Mouse (Mus musculus) liver, embryonic 14.5 days (tissue): ENCODE results near the gene Nfkb1. TPM values are rescaled to one million over a fixed set of nuclear protein-coding genes. Genes with fewer than 3 reads are reported as not detected.

Source experiments
- ATAC-seq: fragments of 200-750 bp; cut with Nextera tagmentation; 2 replicates; pipeline ENCODE4 v1.8.0; 2017; ENCODE audit warnings: moderate number of reproducible peaks, mild to moderate bottlenecking, moderate library complexity; ENCODE audit not compliant: insufficient read depth
- DNase-seq, 3 experiments: peaks; one replicate each; pipeline ENCODE4 v3.0.0-alpha.2; 2012 to 2013; ENCODE audit warnings: low read depth in 3 of 3, low spot score in 3 of 3
- H3K27ac ChIP-seq: fragments of 300-500 bp; sonication (generic); 2 replicates; pipeline ENCODE4 v1.5.1; 2014; ENCODE audit warnings: moderate library complexity, mild to moderate bottlenecking, control low read depth, inconsistent platforms
- H3K27me3 ChIP-seq: fragments of 300-500 bp; sonication (generic); 2 replicates; pipeline ENCODE4 v1.6.1; 2014; ENCODE audit warnings: mild to moderate bottlenecking, low read length, moderate library complexity; ENCODE audit not compliant: control insufficient read depth, insufficient read depth
- H3K36me3 ChIP-seq: fragments of 300-500 bp; sonication (generic); replicated peaks from 2 replicates; pipeline ENCODE4 v1.6.1; 2014; ENCODE audit warnings: low read depth; ENCODE audit not compliant: control insufficient read depth, insufficient read depth
- H3K4me1 ChIP-seq, 2 experiments: fragments of 200-500 bp in 1 of 2; fragments of 300-500 bp in 1 of 2; sonication (generic) in 1 of 2; replicated peaks; 2 replicates each; pipeline ENCODE4 v1.6.1; 2012 to 2014; ENCODE audit warnings: antibody characterized with exemption in 1 of 2, inconsistent platforms in 1 of 2, low read length in 1 of 2; ENCODE audit not compliant: control insufficient read depth in 2 of 2, insufficient read depth in 2 of 2
- H3K4me2 ChIP-seq: fragments of 300-500 bp; sonication (generic); 2 replicates; pipeline ENCODE4 v1.6.1; 2014; ENCODE audit warnings: low read depth, mild to moderate bottlenecking, control low read depth, moderate library complexity
- H3K4me3 ChIP-seq, 2 experiments: fragments of 200-500 bp in 1 of 2; fragments of 300-500 bp in 1 of 2; sonication (generic) in 1 of 2; 2 replicates each; pipeline ENCODE4 v1.5.1; 2012 to 2014; ENCODE audit warnings: low read depth in 2 of 2, low read length in 2 of 2, mild to moderate bottlenecking in 2 of 2, control low read depth in 1 of 2, inconsistent platforms in 1 of 2, moderate library complexity in 1 of 2; ENCODE audit not compliant: insufficient read depth in 1 of 2
- H3K9ac ChIP-seq: fragments of 300-500 bp; sonication (generic); replicated peaks from 2 replicates; pipeline ENCODE4 v1.6.1; 2014; ENCODE audit warnings: mild to moderate bottlenecking, control low read depth, moderate library complexity
- H3K9me3 ChIP-seq: fragments of 300-500 bp; sonication (generic); 2 replicates; pipeline ENCODE4 v1.6.1; 2016; ENCODE audit warnings: low read length, mixed read lengths; ENCODE audit not compliant: control insufficient read depth
- CTCF ChIP-seq: IDR thresholded peaks from 2 replicates; pipeline ENCODE4 v1.5.1; 2016; ENCODE audit warnings: antibody characterized with exemption, low read depth, control low read depth
- EP300 ChIP-seq: IDR thresholded peaks from 2 replicates; pipeline ENCODE4 v1.6.1; 2016; ENCODE audit warnings: antibody characterized with exemption, low read depth
- WGBS: fragments of 180-500 bp; shearing (Covaris S2); extraction: QIAGEN DNeasy Blood & Tissue Kit; methylation state at CpG from one replicate; pipeline ENCODE4 v1.1.7; 2014; ENCODE audit not compliant: insufficient replicate concordance; 5-methylcytosine and 5-hydroxymethylcytosine counted together
- polyA plus RNA-seq, 2 experiments: library from polyadenylated mRNA; depleted of rRNA in 1 of 2; stranded (reverse) in 1 of 2; unstranded in 1 of 2; fragments of >200 nt; fragmentation: Nextera tagmentation in 1 of 2; extraction: Ambion mirVana in 1 of 2; gene quantifications; 2 replicates each; pipeline versions ENCODE4 v1.2.1 to v1.2.3; 2012 to 2014

The Nfkb1 gene
- polyA plus RNA-seq, 2 experiments = 11.2 to 16.5 TPM

GRCm38 (mm10) chr3:135673041-135673440 lies 18.3 kb downstream of the Nfkb1 start:
- WGBS = 75% methylated on average over 4 of the region's 4 CpGs
- H3K27ac ChIP-seq = no peak overlapping the region
- DNase-seq = no peak

GRCm38 (mm10) chr3:135672135-135672534 lies 19.2 kb downstream of the Nfkb1 start:
- Histone ChIP-seq H3K4me2 (no peak overlapping the region), H3K27me3 (no peaks in the 10 kb centered on the region), H3K9ac (no peak overlapping the region), H3K4me3 (no peak overlapping the region), H3K9me3 (no peaks in the 10 kb centered on the region), H3K36me3 (no peaks in the 10 kb centered on the region), H3K4me1 (peaks cover 6 to 21% of the 10 kb centered on the region in 2 experiments), H3K27ac (no peak overlapping the region)
- ATAC-seq (no peak), DNase-seq (no peak)
- WGBS = 70% methylated on average over 5 of the region's 5 CpGs
- TF ChIP-seq EP300 (no peak), CTCF (no peak)

More at GRCm38 (mm10) chr3:135673041-135673440, 18.3 kb downstream of the Nfkb1 start:
- Histone ChIP-seq H3K27me3 (no peaks in the 10 kb centered on the region), H3K9me3 (no peaks in the 10 kb centered on the region), H3K9ac (no peak overlapping the region), H3K36me3 (no peaks in the 10 kb centered on the region), H3K4me2 (no peak overlapping the region), H3K4me1 (peaks cover 6 to 21% of the 10 kb centered on the region in 2 experiments), H3K4me3 (no peak overlapping the region)
- no peak for ATAC-seq
- no peak for TF ChIP-seq EP300
- no peak for TF ChIP-seq CTCF

- H3K27ac ChIP-seq = no peak overlapping the region
- H3K9me3 ChIP-seq = no peaks in the 10 kb centered on the region
- no peak for TF ChIP-seq CTCF
- no peak for TF ChIP-seq EP300
- H3K4me2 ChIP-seq = no peak overlapping the region
- no peak overlapping the region for H3K9ac ChIP-seq
- H3K36me3 ChIP-seq = no peaks in the 10 kb centered on the region
- H3K4me1 ChIP-seq = peaks cover 6 to 19% of the 10 kb centered on the region in 2 experiments
- 64% methylated on average over 4 of the region's 4 CpGs for WGBS
- DNase-seq = no peak
- no peaks in the 10 kb centered on the region for H3K27me3 ChIP-seq
- ATAC-seq = no peak
- H3K4me3 ChIP-seq = no peak overlapping the region
These were observed 20.5 kb downstream of the Nfkb1 start for GRCm38 (mm10) chr3:135670869-135671268.

GRCm38 (mm10) chr3:135667084-135667483 lies 24.3 kb downstream of the Nfkb1 start:
- TF ChIP-seq CTCF = no peak
- TF ChIP-seq EP300 = no peak
- Histone ChIP-seq H3K27me3 (no peaks in the 10 kb centered on the region), H3K9me3 (no peaks in the 10 kb centered on the region), H3K4me3 (no peak overlapping the region), H3K27ac (no peak overlapping the region), H3K4me1 (0 out of 4 replicates have a peak, but pooled peaks cover 0 to 1% of the 10 kb centered on the region in 2 experiments), H3K36me3 (no peaks in the 10 kb centered on the region), H3K9ac (no peak overlapping the region), H3K4me2 (no peak overlapping the region)
- WGBS = 68% methylated on average over 3 of the region's 3 CpGs
- DNase-seq (no peak), ATAC-seq (no peak)

- H3K27ac ChIP-seq = no peak overlapping the region
- H3K36me3 ChIP-seq = no peaks in the 10 kb centered on the region
- no peaks in the 10 kb centered on the region for H3K27me3 ChIP-seq
- TF ChIP-seq EP300 = no peak
- TF ChIP-seq CTCF = no peak
- ATAC-seq = no peak
- H3K9ac ChIP-seq = no peak overlapping the region
- H3K4me1 ChIP-seq = 0 out of 4 replicates have a peak, but pooled peaks cover 0 to under 1% of the 10 kb centered on the region in 2 experiments
- no peak overlapping the region for H3K4me3 ChIP-seq
- DNase-seq = no peak
- H3K4me2 ChIP-seq = no peak overlapping the region
- WGBS = 82% methylated on average over 6 of the region's 6 CpGs
- no peaks in the 10 kb centered on the region for H3K9me3 ChIP-seq
These were observed 25.5 kb downstream of the Nfkb1 start for GRCm38 (mm10) chr3:135665777-135666259.
